20 mouse cellular contexts compared by ENCODE assay signal in genomic region chr11:91333056-91333455, GRCm38 (mm10).
DNase-seq lines count a peak whose midpoint lies in the region; ATAC-seq and TF ChIP-seq lines count a peak whose summit lies in the region.
"Had no signal": no experiment of that assay in that cellular context is flagged by ENCODE, and none has a peak within 500 bp of the region (broad histone marks: within the 10 kb centered on the region; RNA-seq: fewer than 3 reads in every experiment).

No protein-coding gene starts in this region.

- peak; percentile 28 for DNase-seq in brain, adult 2 months (ENCODE audit: low read depth, low spot score)
- peak; percentile 37 for DNase-seq in brain, embryonic 18.5 days (ENCODE audit: low read depth, low spot score)
- peak; percentile 59 for DNase-seq in retina, postnatal 1 day
- DNase-seq in thymus, postnatal 4 days, result no peak
- no peak for DNase-seq in left cerebral cortex, adult 2 months (ENCODE audit: extremely low spot score in 1 of 2, low spot score in 2 of 2)
- DNase-seq: adrenal gland, postnatal 14 days; cerebellum, adult 11-12 months; cerebellum, adult 9-11 months; cerebellum, postnatal 36 days; gastrocnemius, postnatal 14 days; heart, adult 2 months; heart, postnatal 14 days; kidney, adult 11 months had no signal

- 13% methylated on average over 3 of the region's 3 CpGs for WGBS in forebrain, embryonic 15.5 days

- H3K27ac ChIP-seq in forebrain, embryonic 15.5 days (replicated peaks), result no peak overlapping the region
- H3K27ac ChIP-seq in left cerebral cortex, adult 2 months, result no peak overlapping the region
- H3K27ac ChIP-seq: embryonic facial prominence, embryonic 13.5 days; heart, adult 2 months; heart, embryonic 15.5 days; hindbrain, embryonic 13.5 days; hindbrain, postnatal 0 days had no signal

- H3K4me3 ChIP-seq in forebrain, embryonic 15.5 days, result no peak overlapping the region
- no peak overlapping the region for H3K4me3 ChIP-seq in left cerebral cortex, adult 2 months
- H3K4me3 ChIP-seq: embryonic facial prominence, embryonic 13.5 days; heart, adult 2 months; heart, embryonic 15.5 days; hindbrain, embryonic 13.5 days had no signal

- H3K4me1 ChIP-seq in forebrain, embryonic 15.5 days, result no peaks in the 10 kb centered on the region
- H3K4me1 ChIP-seq: embryonic facial prominence, embryonic 13.5 days; heart, embryonic 15.5 days; hindbrain, embryonic 13.5 days had no signal

- ATAC-seq in forebrain, embryonic 15.5 days (replicated peaks), result peak; percentile 82
- no peak for ATAC-seq in activated CD4-positive, CD25-positive, alpha-beta regulatory T cell, adult 4 months
- ATAC-seq: hindbrain, postnatal 0 days had no signal

- H3K9me3 ChIP-seq in forebrain, embryonic 15.5 days, result no peaks in the 10 kb centered on the region
- H3K9me3 ChIP-seq: embryonic facial prominence, embryonic 13.5 days; heart, embryonic 15.5 days; hindbrain, embryonic 13.5 days had no signal

- no peak overlapping the region for H3K4me2 ChIP-seq in forebrain, embryonic 15.5 days (replicated peaks)
- H3K4me2 ChIP-seq: embryonic facial prominence, embryonic 13.5 days; heart, embryonic 11.5 days; heart, embryonic 15.5 days; hindbrain, embryonic 13.5 days had no signal

- TF ChIP-seq CTCF in left cerebral cortex, adult 2 months (IDR thresholded peaks at IDR 0.05), result no peak

- H3K36me3 ChIP-seq in forebrain, embryonic 15.5 days, result no peaks in the 10 kb centered on the region
- H3K36me3 ChIP-seq: embryonic facial prominence, embryonic 13.5 days; heart, embryonic 15.5 days; hindbrain, embryonic 13.5 days had no signal

- H3K27me3 ChIP-seq in forebrain, embryonic 15.5 days, result no peaks in the 10 kb centered on the region
- H3K27me3 ChIP-seq: embryonic facial prominence, embryonic 13.5 days; heart, embryonic 15.5 days; hindbrain, embryonic 13.5 days had no signal

- H3K9ac ChIP-seq in forebrain, embryonic 15.5 days (replicated peaks), result no peak overlapping the region
- H3K9ac ChIP-seq: embryonic facial prominence, embryonic 13.5 days; heart, embryonic 15.5 days; hindbrain, embryonic 13.5 days had no signal

- intact Hi-C loops in left cerebral cortex, adult 2 months (cut with DNase I), result no loop called here

Comparison
In these comparisons a context has a peak if more than half of its experiments do, and no peak if none do; other contexts are left out.
1. DNase-seq: peak in brain, adult 2 months (single experiment), brain, embryonic 18.5 days (single experiment) and retina, postnatal 1 day (single experiment); none in thymus, postnatal 4 days (single experiment) and left cerebral cortex, adult 2 months (0 of 2).